Mouse (Mus musculus): Measurements from ENCODE around the gene Eef1b2.

GRCm38 (mm10) chr1:63129273-63129672 lies 47.4 kb upstream of the Eef1b2 start:
- TF ChIP-seq CTCF (conservative IDR thresholded peaks at IDR 0.05; ENCODE audit: insufficient read depth, insufficient read length, low read depth, low read length) (no peak), POLR2A (IDR thresholded peaks at IDR 0.05; ENCODE audit: low read depth, low read length) (no peak)

All from kidney, adult 2 months (tissue).